Mouse (Mus musculus) MN1 (cell line): Measurements from ENCODE around the gene Slc25a34.

ENCODE experiments used
- DNase-seq: peaks from one replicate; pipeline ENCODE4 v3.0.0-alpha.2; 2016; ENCODE audit warnings: low spot score

The Slc25a34 gene

DNA sequence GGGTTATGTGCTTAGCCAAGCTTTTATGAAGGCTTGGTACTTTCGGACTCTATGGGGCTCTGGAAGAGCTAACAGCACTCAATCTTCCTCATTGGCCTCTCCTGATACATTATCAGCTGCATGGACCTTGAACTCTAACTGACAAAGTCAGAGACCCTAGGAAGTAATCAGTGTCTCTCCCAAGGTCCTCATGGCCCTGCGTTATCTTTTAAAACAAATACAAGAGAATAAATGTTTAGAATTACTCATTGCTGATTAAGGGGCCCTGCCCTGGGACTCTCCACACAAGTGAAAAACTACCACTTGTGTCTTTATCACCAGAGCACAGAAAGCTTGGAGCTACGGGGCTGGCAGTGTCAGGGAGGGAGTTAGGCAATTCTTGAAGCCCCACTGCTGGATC, 44.8 kb downstream of the Slc25a34 start:
- DNase-seq, result no peak

DNA sequence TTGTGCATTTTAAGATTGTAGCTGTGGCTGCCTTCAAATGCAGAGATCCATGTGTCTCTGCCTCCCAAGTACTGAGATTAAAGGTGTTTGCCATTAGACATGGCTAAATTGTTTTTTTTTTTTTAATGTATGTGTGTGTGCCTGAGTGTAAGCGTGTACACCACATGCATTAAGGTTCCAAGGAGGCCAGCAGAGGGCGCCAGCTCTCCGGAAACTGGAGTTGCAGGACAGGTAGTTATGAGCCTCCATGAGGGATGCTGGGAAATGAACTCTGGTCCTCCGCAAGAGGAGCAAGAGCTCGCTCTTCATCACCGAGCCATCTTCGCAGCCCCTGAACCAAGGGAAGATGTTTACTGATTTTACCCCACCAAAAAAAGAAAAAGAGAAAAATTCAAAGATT, 46.7 kb downstream of the Slc25a34 start:
- no peak for DNase-seq

DNA sequence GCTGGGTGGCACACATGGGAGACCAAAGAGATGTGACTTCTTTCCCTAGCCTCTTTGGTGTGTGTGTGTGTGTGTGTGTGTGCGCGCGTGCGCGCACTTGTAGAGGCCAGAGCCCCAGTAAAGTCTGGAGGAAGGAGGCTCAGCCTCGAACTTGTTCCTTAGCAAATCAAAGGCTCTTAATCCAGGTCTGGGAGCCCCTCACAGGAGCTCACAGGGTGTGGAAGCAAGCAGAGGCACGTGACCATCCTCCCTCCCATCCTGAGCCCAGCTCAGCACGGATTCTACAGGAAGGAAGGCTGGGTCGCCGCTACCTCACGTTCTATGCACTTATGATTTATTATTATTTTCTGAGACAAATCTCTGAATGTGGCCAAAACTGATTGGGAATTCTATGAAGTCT, 47.2 kb downstream of the Slc25a34 start:
- DNase-seq, result no peak

DNA sequence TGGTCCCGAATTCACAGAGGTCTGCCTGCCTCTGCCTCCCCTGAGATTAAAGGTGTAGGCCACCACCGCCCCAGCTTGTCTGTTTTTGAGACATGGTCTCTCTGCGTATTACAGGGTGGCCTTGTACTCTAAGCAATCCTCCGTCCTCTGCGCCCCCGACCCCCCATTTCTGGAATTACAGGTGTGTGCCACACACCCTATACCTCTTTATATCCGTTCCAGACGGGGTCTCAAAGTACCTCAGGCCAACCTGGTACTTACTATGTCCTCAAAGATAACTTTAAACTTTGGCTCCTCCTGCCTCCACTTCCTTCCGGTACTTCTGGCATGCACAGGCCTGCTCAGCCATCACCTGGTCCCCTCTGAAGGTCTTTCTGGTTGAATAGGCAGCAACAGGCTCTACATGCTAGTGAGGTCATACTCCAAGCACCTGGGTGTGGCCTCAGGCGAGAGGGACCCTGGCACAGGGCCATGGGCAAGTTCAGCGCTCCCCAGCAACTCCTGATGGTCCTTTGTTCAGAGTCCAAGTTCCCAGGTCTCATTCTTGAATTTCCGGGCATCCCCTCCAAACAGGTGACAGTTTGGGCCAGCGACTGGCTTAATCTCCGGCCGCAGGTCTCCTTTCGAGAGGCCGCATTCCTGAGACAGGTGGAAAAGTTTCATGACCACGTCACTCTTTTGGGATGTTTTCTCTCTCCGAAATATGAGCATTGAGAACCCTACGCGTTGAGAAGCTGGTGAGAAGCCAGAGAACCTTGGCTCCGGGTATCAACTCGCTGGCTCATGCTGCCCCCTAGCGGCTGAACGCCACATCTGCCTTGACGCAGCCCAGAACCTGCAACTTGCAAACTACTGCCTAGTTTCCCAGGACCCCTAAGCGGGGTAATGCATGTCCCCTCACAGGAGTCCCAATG, 48.6 kb downstream of the Slc25a34 start:
- DNase-seq, result peak; percentile 78

DNA sequence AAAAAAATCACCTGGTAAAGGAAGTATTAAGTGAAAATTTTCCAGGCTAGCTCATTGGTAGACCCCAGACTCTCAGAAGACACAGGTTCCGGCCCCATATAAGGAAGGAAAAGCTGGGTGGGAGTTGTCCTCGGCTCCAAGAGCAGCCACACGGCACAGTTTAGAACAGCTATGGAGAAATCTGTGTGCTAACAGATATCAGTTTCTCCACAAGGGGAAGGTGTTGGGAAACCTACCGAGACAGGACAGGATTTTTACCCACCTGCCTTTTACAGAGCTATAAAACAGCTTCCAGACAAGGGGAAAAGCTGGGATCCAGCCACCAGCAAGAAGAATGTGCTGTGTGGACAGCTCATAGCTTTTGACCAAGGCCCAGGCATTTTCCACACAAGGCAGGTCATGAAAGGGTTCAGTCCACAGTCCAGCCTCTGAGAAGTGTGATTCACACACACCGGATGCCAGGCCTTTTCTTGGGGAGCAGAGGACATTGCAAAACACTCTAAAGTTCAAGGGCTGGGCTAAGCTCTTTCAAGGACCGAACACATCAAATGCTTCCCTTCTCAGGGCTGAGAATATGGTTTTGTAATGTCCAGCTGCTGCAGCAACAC, 50.2 kb downstream of the Slc25a34 start:
- DNase-seq, result no peak

DNA sequence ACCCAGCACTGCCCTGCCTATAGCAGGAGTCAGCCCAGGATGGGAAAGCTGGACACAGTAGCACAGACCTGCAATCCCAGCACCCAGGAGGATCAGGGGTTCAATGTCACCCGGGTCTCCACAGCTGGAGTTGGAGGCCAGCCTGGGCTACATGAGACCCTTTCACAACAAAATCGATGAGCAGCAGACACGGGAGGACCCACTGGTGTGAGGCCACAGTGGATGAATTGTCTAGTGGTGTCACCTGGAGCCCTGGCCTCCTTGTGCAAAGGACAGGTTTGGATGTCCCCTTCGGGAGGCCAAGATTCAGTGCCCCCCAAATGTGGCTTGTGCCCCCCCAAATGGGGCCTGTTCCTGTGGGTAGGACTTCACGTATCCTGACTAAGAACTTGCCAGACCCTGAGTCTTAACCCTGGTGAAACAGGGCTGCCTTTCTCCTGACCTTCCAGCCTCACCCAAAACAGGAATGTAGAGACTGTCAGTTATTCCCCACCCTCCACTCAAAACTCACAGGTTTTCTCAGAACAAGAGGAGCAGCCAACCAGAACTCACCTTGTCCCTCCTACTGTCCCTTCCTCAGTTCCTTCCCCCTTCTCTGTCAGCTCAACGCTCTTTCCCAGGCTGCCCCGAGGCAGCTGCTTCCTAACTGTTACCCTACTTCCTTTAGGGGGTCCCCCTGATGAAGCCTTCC, 50.8 kb downstream of the Slc25a34 start:
- no peak for DNase-seq

DNA sequence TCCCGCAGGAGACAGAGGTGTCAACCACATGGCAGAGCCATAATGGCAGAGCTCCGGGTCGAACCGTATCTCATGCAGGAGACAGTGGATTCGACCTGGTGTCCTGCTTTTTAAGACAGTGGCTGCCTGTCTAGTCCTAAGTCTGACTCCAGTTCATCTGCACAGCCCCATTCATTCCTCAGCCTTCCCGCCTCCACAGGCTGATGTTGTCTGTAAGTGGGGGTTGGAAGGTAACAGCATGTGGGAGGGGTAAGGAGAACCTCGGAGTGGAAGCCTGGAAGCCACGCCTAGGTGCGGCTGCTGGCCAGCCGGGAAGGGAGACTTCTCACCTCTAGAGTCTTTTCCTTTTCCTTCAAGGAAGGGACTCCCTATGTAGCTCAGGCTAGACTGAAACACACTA, 51.7 kb downstream of the Slc25a34 start:
- no peak for DNase-seq

DNA sequence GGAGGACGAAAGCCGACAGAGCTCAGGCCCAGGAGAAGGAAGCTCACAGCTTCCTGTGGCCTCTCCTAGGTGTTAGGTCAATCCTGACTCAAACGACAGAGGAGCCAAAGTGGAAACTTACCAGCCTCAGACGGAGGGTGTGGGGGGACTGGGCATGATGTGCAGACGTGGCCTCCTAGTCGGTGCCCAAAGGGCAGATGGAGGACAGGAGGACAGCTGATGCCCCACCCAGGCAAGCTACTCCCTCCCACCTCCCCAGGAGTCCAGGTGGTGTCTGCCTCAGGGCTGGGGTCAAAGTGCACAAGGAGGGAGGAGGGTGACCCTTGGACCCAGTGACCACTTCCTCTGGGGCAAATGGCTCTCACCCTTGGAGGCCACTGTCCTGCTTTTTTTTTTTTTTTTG, 52.3 kb downstream of the Slc25a34 start:
- no peak for DNase-seq

DNA sequence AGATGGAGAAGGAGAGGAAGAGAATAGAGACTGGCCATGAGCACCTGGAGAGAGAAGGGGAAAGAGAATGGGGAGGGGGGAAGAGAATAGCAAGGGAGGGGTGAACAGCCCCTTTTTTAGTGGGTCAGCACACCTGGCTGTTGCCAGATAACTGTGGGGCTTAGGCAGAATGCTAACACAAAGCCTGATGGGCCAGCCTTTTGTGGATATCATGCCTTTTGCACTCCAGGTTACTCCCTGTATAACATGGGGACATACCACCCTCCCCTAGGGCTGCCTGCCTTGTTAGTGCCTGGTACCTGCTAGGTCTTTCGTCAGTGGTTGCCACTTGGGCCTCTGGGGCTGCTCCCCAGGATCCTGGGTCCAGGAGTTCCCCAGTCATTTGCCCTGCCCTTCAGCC, 52.8 kb downstream of the Slc25a34 start:
- DNase-seq, result no peak

DNA sequence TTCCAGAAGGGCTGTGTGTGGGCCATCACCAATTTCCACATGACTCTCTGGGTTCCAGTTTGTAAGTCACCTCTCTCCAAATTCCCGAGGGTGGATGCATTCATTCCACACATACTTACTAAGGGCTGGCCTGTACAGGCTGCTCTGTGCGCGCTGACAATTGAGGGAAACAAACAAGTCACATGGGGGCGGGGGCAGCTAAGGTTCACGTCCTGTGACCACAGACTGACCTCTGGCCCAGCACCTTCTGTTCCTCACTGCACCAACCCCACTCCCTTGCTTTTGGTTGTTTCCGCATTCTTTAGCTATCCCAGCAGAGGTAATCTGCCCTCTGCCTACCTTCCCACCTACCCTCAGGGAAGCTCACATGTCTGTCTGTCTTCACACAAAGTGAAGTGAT, 53.6 kb downstream of the Slc25a34 start:
- no peak for DNase-seq

DNA sequence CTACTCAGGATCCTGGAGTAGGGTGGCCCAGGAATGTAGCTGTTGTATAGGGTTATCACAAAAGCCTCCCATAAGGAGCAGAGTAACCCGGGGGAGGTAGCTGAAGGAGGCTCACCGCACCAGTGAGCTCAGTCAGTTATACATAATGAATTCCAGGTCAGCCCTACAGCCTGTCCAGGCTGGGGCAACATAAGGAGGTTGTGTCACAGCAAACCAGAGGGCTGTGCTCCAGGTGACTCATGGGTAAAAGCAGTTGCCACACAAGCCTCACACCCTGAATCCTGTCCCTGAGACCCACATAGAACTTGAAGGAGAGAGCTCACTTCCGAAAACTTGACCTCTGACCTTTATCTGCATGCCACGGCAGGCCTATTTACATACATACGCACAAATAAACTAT, 54.7 kb downstream of the Slc25a34 start:
- no peak for DNase-seq
